Mouse (Mus musculus): ENCODE measurements around the gene Mucl1. TPM values are rescaled to one million over a fixed set of nuclear protein-coding genes. Genes with fewer than 3 reads are reported as not detected.
"Not testable (repeated sequence)": the region's sequence is repeated elsewhere in the genome, so short reads cannot be mapped to it uniquely, and the experiment has no call there.

The Mucl1 gene
- not detected in 2 replicates for total RNA-seq (2017)

GRCm38 (mm10) chr15:103755369-103755768 lies at the start of gene Mucl1:
Mucl1 (minus strand) TSS chr15:103755469.
- ATAC-seq (replicated peaks in 1 of 2; ENCODE audit: insufficient read depth in 1 of 2, low FRiP score in 2 of 2, low TSS enrichment in 1 of 2, low read depth in 1 of 2, poor library complexity in 2 of 2, severe bottlenecking in 2 of 2) = no peak

DNA sequence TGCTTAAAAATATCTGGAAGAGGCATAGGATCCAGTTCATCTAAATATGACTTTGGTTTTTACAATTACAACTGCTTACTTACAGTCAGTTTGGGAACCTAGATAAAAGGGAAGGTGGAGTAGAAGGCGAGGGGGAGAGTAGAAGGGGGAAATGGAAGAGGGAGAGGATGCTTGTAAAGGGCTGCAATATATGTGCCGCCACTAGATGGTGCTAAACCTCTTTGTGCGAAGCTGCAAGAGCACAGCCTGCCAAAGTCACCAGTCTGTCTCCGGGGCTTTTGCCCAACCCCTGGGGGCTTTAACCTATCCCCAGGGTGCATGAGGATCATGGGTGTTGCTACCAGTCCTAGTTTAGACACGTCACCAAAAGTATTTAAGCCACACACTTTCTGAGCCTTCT lies 11.6 kb upstream of the Mucl1 start:
- peak in 1 of 2 experiments; percentile 17; a peak in 1 of 4 replicates for ATAC-seq (replicated peaks in 1 of 2; ENCODE audit: insufficient read depth in 1 of 2, low FRiP score in 2 of 2, low TSS enrichment in 1 of 2, low read depth in 1 of 2, poor library complexity in 2 of 2, severe bottlenecking in 2 of 2)

DNA sequence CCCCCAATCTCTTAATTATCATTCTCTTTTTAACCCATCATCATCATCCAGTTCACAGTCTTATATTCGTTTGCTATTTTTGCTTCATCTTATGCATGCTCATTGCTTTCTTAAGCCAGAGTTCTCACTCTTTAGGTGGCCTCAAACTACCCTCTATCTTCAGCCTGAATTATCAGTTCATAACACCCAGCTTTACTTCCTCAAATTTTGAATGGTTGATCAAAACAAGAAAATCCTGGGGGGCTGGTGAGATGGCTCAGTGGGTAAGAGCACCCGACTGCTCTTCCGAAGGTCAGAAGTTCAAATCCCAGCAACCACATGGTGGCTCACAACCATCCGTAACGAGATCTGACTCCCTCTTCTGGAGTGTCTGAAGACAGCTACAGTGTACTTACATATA lies 38.4 kb downstream of the Mucl1 start:
- ATAC-seq (replicated peaks in 1 of 2; ENCODE audit: insufficient read depth in 1 of 2, low FRiP score in 2 of 2, low TSS enrichment in 1 of 2, low read depth in 1 of 2, poor library complexity in 2 of 2, severe bottlenecking in 2 of 2) = not testable (repeated sequence)

Other genes starting within 250 kb of the Mucl1 start
- gene Ppp1r1a, start 217.5 kb downstream of the Mucl1 start, total RNA-seq (2017) = not detected in 2 replicates
- gene Glycam1, start 190.4 kb downstream of the Mucl1 start, total RNA-seq (2017) = not detected in 2 replicates
- not detected in 2 replicates for gene Mucl2, start 143.8 kb upstream of the Mucl1 start, total RNA-seq (2017)